Mouse (Mus musculus): Measurements from ENCODE around the gene Zfp710. TPM values are rescaled to one million over a fixed set of nuclear protein-coding genes. Genes with fewer than 3 reads are reported as not detected.

The Zfp710 gene
- total and polyA plus RNA-seq, 3 experiments, result 14.8 to 19.1 TPM; not detected in 1

GRCm38 (mm10) chr7:80069615-80070327 is 45.2 kb downstream of the Zfp710 start:
- H3K9me3 ChIP-seq (replicated peaks; ENCODE audit: insufficient read depth, low read length), result no peaks in the 10 kb centered on the region
- TF ChIP-seq ZMIZ1 (IDR thresholded peaks at IDR 0.05; ENCODE audit: low read depth, low read length), result no peak
- no peak for TF ChIP-seq HCFC1 (IDR thresholded peaks at IDR 0.05; ENCODE audit: low read depth, low read length)
- TF ChIP-seq NRF1 (IDR thresholded peaks at IDR 0.05; ENCODE audit: insufficient read depth, low read depth, low read length, poor library complexity, severe bottlenecking), result no peak
- TF ChIP-seq MXI1 (IDR thresholded peaks at IDR 0.05; ENCODE audit: low read depth, low read length), result no peak
- no peak for TF ChIP-seq MYC (IDR thresholded peaks at IDR 0.05; ENCODE audit: low read depth, low read length)
- TF ChIP-seq BHLHE40 (IDR thresholded peaks at IDR 0.05; ENCODE audit: borderline replicate concordance, low read depth, low read length), result no peak
- TF ChIP-seq POLR2AphosphoS5 (IDR thresholded peaks at IDR 0.05; ENCODE audit: borderline replicate concordance, low read depth, low read length), result no peak
- TF ChIP-seq ZC3H11A (IDR thresholded peaks at IDR 0.05; ENCODE audit: low read depth, low read length), result no peak
- no peak for TF ChIP-seq NELFE (IDR thresholded peaks at IDR 0.05; ENCODE audit: low read depth, low read length)
- no peak for TF ChIP-seq MAFK (IDR thresholded peaks at IDR 0.05; ENCODE audit: borderline replicate concordance, low read depth, low read length)
- TF ChIP-seq RAD21 (IDR thresholded peaks at IDR 0.05; ENCODE audit: low read depth, low read length), result no peak
- no peak for TF ChIP-seq ZNF384 (IDR thresholded peaks at IDR 0.05; ENCODE audit: low read depth, low read length)
- no peak for TF ChIP-seq MYB (IDR thresholded peaks at IDR 0.05; ENCODE audit: low read depth, low read length)
- TF ChIP-seq USF2 (IDR thresholded peaks at IDR 0.05; ENCODE audit: borderline replicate concordance in 1 of 2, insufficient read depth in 1 of 2, low read depth in 1 of 2, low read length in 2 of 2), result no peak
- TF ChIP-seq POLR2A (IDR thresholded peaks at IDR 0.05; ENCODE audit: control insufficient read depth in 1 of 2, insufficient read depth in 1 of 2, low read depth in 1 of 2, low read length in 2 of 2, poor library complexity in 1 of 2), result no peak
- TF ChIP-seq CHD1 (IDR thresholded peaks at IDR 0.05; ENCODE audit: low read depth, low read length), result no peak
- H3K4me3 ChIP-seq (ENCODE audit: control insufficient read depth in 1 of 2, insufficient read depth in 1 of 2, low read depth in 2 of 2, low read length in 2 of 2), result no peak overlapping the region
- H3K9ac ChIP-seq (ENCODE audit: control insufficient read depth, low read depth, low read length, poor library complexity, severe bottlenecking), result no peak overlapping the region
- no peaks in the 10 kb centered on the region for H3K79me2 ChIP-seq (ENCODE audit: control insufficient read depth, insufficient read depth, low read length, poor library complexity)
- peaks cover 0 to 2% of the 10 kb centered on the region in 2 experiments; a peak in 1 of 4 replicates for H3K36me3 ChIP-seq (ENCODE audit: control insufficient read depth in 1 of 2, insufficient read depth in 2 of 2, low read length in 2 of 2)
- peaks cover 3 to 15% of the 10 kb centered on the region in 2 experiments; a peak in 2 of 4 replicates for H3K4me1 ChIP-seq (ENCODE audit: control insufficient read depth in 1 of 2, insufficient read depth in 2 of 2, low read length in 2 of 2)
- no peak overlapping the region for H3K27ac ChIP-seq (ENCODE audit: control insufficient read depth, low read depth, low read length)
- no peak for DNase-seq (ENCODE audit: low read depth, low spot score)
- H3K27me3 ChIP-seq (ENCODE audit: control insufficient read depth in 1 of 2, insufficient read depth in 2 of 2, low read length in 2 of 2), result no peaks in the 10 kb centered on the region

- H3K9me3 ChIP-seq (replicated peaks; ENCODE audit: insufficient read depth, low read length), result no peaks in the 10 kb centered on the region
- no peak overlapping the region for H3K27ac ChIP-seq (ENCODE audit: control insufficient read depth, low read depth, low read length)
- H3K4me3 ChIP-seq (ENCODE audit: control insufficient read depth in 1 of 2, insufficient read depth in 1 of 2, low read depth in 2 of 2, low read length in 2 of 2), result no peak overlapping the region
- peaks cover 0 to 11% of the 10 kb centered on the region in 2 experiments; a peak in 2 of 4 replicates for H3K36me3 ChIP-seq (ENCODE audit: control insufficient read depth in 1 of 2, insufficient read depth in 2 of 2, low read length in 2 of 2)
- H3K79me2 ChIP-seq (ENCODE audit: control insufficient read depth, insufficient read depth, low read length, poor library complexity), result no peaks in the 10 kb centered on the region
- no peak for DNase-seq (ENCODE audit: low read depth, low spot score)
- no peaks in the 10 kb centered on the region for H3K27me3 ChIP-seq (ENCODE audit: control insufficient read depth in 1 of 2, insufficient read depth in 2 of 2, low read length in 2 of 2)
- TF ChIP-seq ZC3H11A (IDR thresholded peaks at IDR 0.05; ENCODE audit: low read depth, low read length), result no peak
- no peak for TF ChIP-seq RAD21 (IDR thresholded peaks at IDR 0.05; ENCODE audit: low read depth, low read length)
- no peak for TF ChIP-seq GABPA (IDR thresholded peaks at IDR 0.05; ENCODE audit: low read depth, low read length)
- no peak for TF ChIP-seq MYB (IDR thresholded peaks at IDR 0.05; ENCODE audit: low read depth, low read length)
- no peak for TF ChIP-seq RCOR1 (IDR thresholded peaks at IDR 0.05; ENCODE audit: low read depth, low read length)
- TF ChIP-seq ETS1 (IDR thresholded peaks at IDR 0.05; ENCODE audit: low read depth, low read length), result no peak
- no peak for TF ChIP-seq TCF12 (IDR thresholded peaks at IDR 0.05; ENCODE audit: low read depth, low read length)
- peaks cover 10 to 28% of the 10 kb centered on the region in 2 experiments for H3K4me1 ChIP-seq (ENCODE audit: control insufficient read depth in 1 of 2, insufficient read depth in 2 of 2, low read length in 2 of 2)
- H3K9ac ChIP-seq (ENCODE audit: control insufficient read depth, low read depth, low read length, poor library complexity, severe bottlenecking), result no peak overlapping the region
These were observed 46.6 kb downstream of the Zfp710 start for GRCm38 (mm10) chr7:80071209-80071608.

Data from MEL (cell line).